Mouse (Mus musculus) G1E (cell line): ENCODE measurements around the gene Dpy19l3. TPM values are rescaled to one million over a fixed set of nuclear protein-coding genes. Genes with fewer than 3 reads are reported as not detected.

Source experiments
- ATAC-seq: 2 replicates; pipeline ENCODE4 v1.8.0; 2016; ENCODE audit warnings: mild to moderate bottlenecking; ENCODE audit not compliant: insufficient number of reproducible peaks, poor library complexity, low FRiP score, severe bottlenecking; ENCODE audit errors: extremely low read depth
- DNase-seq: peaks from one replicate; pipeline ENCODE4 v3.0.0; 2012; ENCODE audit warnings: low spot score
- H3K27me3 ChIP-seq: 2 replicates; pipeline ENCODE4 v1.6.1; 2012; ENCODE audit warnings: mild to moderate bottlenecking, low read length, inconsistent platforms; ENCODE audit not compliant: insufficient read depth
- H3K36me3 ChIP-seq: replicated peaks from 2 replicates; pipeline ENCODE3; 2012; ENCODE audit warnings: mild to moderate bottlenecking, inconsistent platforms
- H3K4me1 ChIP-seq: 2 replicates; pipeline ENCODE4 v1.6.1; 2012; ENCODE audit warnings: low read depth, low read length, inconsistent platforms, mixed read lengths; ENCODE audit not compliant: insufficient read depth
- H3K4me3 ChIP-seq: 2 replicates; pipeline ENCODE4 v1.5.1; 2012; ENCODE audit warnings: low read depth, mild to moderate bottlenecking, inconsistent platforms, low read length, moderate library complexity, mixed read lengths
- H3K9me3 ChIP-seq: replicated peaks from 2 replicates; pipeline ENCODE4 v1.6.1; 2012; ENCODE audit warnings: inconsistent platforms
- CTCF ChIP-seq: IDR thresholded peaks from 2 replicates; pipeline ENCODE4 v1.5.1; 2012; ENCODE audit warnings: low read depth, low read length, inconsistent platforms, mixed read lengths
- GATA1 ChIP-seq: IDR thresholded peaks from 2 replicates; pipeline ENCODE4 v1.6.1; 2012; ENCODE audit warnings: borderline replicate concordance, low read length, inconsistent platforms, mixed read lengths
- GATA2 ChIP-seq: IDR thresholded peaks from 2 replicates; pipeline ENCODE4 v1.6.1; 2012; ENCODE audit warnings: low read depth, low read length, inconsistent platforms, borderline replicate concordance
- POLR2AphosphoS5 ChIP-seq: IDR thresholded peaks from 2 replicates; pipeline ENCODE4 v1.6.1; 2012; ENCODE audit warnings: low read depth, low read length, inconsistent platforms; ENCODE audit not compliant: insufficient replicate concordance
- TAL1 ChIP-seq: conservative IDR thresholded peaks from 2 replicates; pipeline ENCODE4 v1.6.1; 2012; ENCODE audit warnings: low read depth, low read length, inconsistent platforms, mixed read lengths
- polyA plus RNA-seq: library from polyadenylated mRNA; stranded (reverse); fragments of >175 nt; gene quantifications from 2 replicates; pipeline ENCODE4 v1.2.3, GENCODE M21; 2012
- total RNA-seq, 2 experiments: library from RNA; stranded (forward) in 1 of 2; stranded (reverse) in 1 of 2; fragments of 200-1000 nt in 1 of 2; fragments of >200 nt in 1 of 2; fragmentation: Nextera tagmentation in 1 of 2; gene quantifications; 2 replicates each; pipeline ENCODE4 v1.2.3; 2014 to 2017

The Dpy19l3 gene
- total and polyA plus RNA-seq, 3 experiments, result 9.8 to 25.1 (median 21.2) TPM

DNA sequence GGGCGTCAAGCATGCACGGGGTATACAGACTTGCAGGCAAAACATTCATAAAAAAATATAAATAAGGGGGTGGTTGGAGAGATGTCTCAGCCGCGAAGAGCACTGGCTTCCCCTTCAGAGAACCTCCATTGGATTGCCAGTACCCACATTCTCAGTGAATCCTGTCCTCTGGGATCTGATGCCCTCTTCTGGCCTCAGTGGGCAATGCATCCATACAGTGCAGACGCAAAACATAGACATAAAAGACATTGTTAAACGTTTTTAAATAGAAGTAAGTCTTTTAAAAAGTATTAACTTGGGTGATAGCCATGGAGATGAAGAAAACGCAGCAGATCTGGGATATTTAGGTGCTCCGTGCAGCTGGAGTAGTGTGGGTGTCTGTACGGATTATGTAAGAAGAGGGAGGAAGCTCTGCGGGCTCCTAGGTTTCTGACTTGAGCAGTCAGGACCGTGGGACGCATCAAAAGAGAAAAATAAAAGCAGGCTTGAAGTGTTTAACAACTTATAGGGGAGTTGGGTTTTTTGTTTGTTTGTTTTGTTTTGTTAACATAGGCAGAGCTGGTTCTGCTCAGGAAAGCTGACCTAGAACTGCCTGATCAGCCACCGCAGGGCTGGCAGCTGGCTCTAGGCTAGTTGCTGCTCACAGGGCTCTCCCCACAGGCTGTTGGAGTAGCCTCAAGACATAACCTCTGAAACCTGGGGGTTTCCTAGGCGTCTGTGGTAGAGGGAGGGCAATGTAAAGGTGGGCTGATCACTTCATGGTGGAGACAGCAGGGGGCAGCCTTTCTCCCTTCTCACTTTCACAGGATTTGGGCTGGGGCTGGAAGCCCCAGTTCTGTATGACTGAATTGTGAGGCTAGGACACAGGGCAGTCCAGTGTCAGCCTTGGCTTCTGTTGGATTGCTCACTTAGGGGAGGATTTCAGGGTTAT, 2.5 kb upstream of the Dpy19l3 start:
- no peak for ATAC-seq
- H3K4me1 ChIP-seq, result peaks cover 20% of the 10 kb centered on the region
- H3K27me3 ChIP-seq, result no peaks in the 10 kb centered on the region
- TF ChIP-seq CTCF (peak; percentile 38), POLR2AphosphoS5 (no peak)
- no peak overlapping the region for H3K4me3 ChIP-seq
- no peaks in the 10 kb centered on the region for H3K36me3 ChIP-seq
- no peak for DNase-seq
- no peaks in the 10 kb centered on the region for H3K9me3 ChIP-seq

DNA sequence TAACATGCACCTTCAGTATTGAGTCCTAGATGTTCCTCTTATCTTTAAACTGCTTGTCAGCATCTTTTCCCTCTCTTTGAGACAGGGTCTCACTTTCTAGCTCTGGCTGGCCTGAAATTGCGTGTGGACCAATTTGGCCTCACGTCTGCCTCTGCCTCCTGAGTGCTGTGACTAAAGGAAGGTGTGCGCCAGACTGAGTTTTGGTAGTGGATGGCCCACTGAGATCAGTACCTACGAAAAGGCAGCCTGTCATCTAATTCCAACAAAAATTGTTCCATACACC, 573 bp upstream of the Dpy19l3 start:
- H3K4me3 ChIP-seq, result peak overlapping the region; percentile 86
- H3K4me1 ChIP-seq, result peaks cover 23% of the 10 kb centered on the region
- ATAC-seq (no peak), DNase-seq (no peak)
- TF ChIP-seq TAL1 (no peak), POLR2AphosphoS5 (no peak), CTCF (no peak), GATA1 (no peak), GATA2 (no peak)
- H3K9me3 ChIP-seq, result no peaks in the 10 kb centered on the region
- H3K36me3 ChIP-seq, result peaks cover 14% of the 10 kb centered on the region
- H3K27me3 ChIP-seq, result no peaks in the 10 kb centered on the region

DNA sequence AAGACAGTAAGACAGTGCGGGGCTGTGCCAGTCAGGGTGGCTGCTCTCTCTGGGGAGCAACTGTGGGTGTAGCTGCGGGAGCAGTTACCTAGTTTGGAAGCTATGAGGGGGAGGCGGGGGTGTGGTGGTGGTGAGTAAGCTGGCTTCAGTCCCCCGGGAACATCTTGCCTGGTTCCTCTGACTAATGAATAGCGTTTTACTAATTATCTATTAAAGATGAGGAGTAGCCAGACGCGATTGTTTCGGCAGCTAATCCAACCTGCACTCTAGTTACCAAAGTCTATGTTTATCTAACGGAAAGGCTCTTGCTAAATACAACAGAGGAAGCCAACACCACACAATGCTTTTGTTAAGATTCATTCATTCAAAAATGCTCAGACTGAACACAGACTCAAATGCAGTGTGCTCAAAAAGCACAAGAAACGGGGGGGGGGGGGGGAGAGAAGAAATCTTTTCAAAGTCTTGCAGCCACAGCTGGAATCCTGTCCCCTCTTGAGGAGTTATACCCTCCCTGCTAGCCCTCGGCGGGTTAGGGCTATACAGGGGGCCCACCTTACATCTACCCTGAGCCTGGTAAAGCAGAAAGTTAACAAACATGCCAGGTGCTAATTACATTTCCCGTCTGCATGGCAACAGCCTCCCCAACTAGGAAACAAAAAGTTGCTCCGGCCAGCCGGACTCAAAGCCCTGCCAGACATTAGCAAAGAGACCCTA, 778 bp downstream of the Dpy19l3 start:
- peaks cover 23% of the 10 kb centered on the region for H3K4me1 ChIP-seq
- peaks cover 28% of the 10 kb centered on the region for H3K36me3 ChIP-seq
- peak overlapping the region; percentile 86 for H3K4me3 ChIP-seq
- TF ChIP-seq CTCF (no peak), GATA2 (no peak), TAL1 (no peak), GATA1 (no peak), POLR2AphosphoS5 (no peak)
- no peaks in the 10 kb centered on the region for H3K9me3 ChIP-seq
- ATAC-seq (no peak), DNase-seq (no peak)
- no peaks in the 10 kb centered on the region for H3K27me3 ChIP-seq

DNA sequence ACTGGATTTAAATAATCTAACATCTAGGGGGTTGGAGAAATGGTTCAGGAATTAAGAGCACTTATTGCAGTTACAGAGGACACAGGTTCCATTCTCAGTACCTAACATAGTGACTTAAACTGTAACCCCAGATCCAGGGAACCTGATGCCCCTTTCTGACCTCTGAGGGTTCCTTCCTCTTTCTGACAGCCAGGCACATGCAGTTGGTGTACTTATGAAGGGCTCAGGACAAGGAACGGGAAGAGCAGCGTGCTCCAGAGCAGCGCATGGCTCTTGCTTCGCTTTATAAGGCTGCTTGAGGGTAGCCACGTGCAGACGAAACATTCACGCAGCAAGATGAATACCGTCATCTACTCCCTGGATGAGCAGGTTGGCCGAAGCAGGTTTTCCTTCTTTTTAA, 3.4 kb downstream of the Dpy19l3 start:
- Histone ChIP-seq H3K27me3 (no peaks in the 10 kb centered on the region), H3K4me3 (no peak overlapping the region), H3K4me1 (peaks cover 23% of the 10 kb centered on the region), H3K9me3 (no peaks in the 10 kb centered on the region), H3K36me3 (peaks cover 52% of the 10 kb centered on the region)
- ATAC-seq (no peak), DNase-seq (no peak)
- TF ChIP-seq GATA1, result no peak
- no peak for TF ChIP-seq GATA2
- no peak for TF ChIP-seq CTCF
- no peak for TF ChIP-seq POLR2AphosphoS5
- no peak for TF ChIP-seq TAL1

DNA sequence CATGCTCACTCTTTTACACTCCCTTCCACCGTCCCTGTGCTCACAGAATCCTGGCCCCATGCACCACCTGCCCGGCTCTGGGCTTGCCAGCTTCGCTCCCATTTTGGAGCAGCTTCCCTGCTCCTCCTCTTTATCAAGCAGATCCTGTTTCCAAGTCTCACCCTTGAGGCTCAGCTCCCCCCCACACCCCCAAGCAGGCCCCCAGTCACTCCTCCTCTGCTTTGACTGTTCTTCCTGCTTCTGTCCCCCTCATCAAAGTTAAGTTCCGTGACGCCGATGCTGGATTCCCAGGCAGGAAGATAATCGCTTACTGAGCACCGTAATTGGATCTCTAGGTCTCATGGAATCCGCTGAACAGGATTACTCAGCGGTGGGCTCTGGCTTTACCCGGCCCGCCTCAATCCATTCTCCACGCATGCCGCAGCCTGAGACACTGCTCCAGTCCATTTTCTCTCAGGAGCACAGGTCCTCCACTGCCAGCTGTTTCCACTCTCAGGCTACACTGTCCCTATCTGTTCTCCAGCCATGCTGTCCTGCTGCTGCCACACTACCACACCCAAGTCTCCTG, 6.8 kb downstream of the Dpy19l3 start:
- ATAC-seq (no peak), DNase-seq (no peak)
- TF ChIP-seq CTCF (no peak), POLR2AphosphoS5 (no peak), TAL1 (no peak), GATA2 (no peak), GATA1 (no peak)
- Histone ChIP-seq H3K4me3 (no peak overlapping the region), H3K27me3 (no peaks in the 10 kb centered on the region), H3K9me3 (no peaks in the 10 kb centered on the region), H3K36me3 (peaks cover 76% of the 10 kb centered on the region), H3K4me1 (peaks cover 3% of the 10 kb centered on the region; the same call in 1 of the 2 replicates)
